Mouse (Mus musculus) mesoderm, embryonic 11.5 days (tissue): ENCODE results near the gene Hist1h3a.
"Not testable (repeated sequence)": the region's sequence is repeated elsewhere in the genome, so short reads cannot be mapped to it uniquely, and the experiment has no call there.

Experiments
- DNase-seq: peaks from one replicate; pipeline ENCODE4 v3.0.0-alpha.2; 2012; ENCODE audit warnings: low read depth, low spot score

Hist1h3a gene

GRCm38 (mm10) chr13:23761871-23762821, at the start of gene Hist1h3a:
TSS of gene Hist1h3a (minus strand) at chr13:23762386.
- peak; percentile 86 for DNase-seq

- DNase-seq = no peak
Measured at GRCm38 (mm10) chr13:23806422-23807052, 44.4 kb upstream of the Hist1h3a start, which contains the start of gene Slc17a2. TSS of gene Slc17a2 (plus strand) at chr13:23806993.

- no peak for DNase-seq
Measured at GRCm38 (mm10) chr13:23804532-23804931, 42.3 kb upstream of the Hist1h3a start.

- no peak for DNase-seq
Measured at GRCm38 (mm10) chr13:23799405-23799804, 37.2 kb upstream of the Hist1h3a start.

GRCm38 (mm10) chr13:23792520-23792919, 30.3 kb upstream of the Hist1h3a start:
- peak; percentile 66 for DNase-seq

- DNase-seq = no peak
Measured at GRCm38 (mm10) chr13:23779025-23779424, 16.8 kb upstream of the Hist1h3a start.

GRCm38 (mm10) chr13:23778339-23778738, 16.2 kb upstream of the Hist1h3a start:
- no peak for DNase-seq

GRCm38 (mm10) chr13:23772561-23773313, 10.6 kb upstream of the Hist1h3a start:
- DNase-seq = peak; percentile 81

GRCm38 (mm10) chr13:23769613-23770012, 7.4 kb upstream of the Hist1h3a start, which contains the start of gene Trim38:
TSS of gene Trim38 (plus strand) at chr13:23769913.
- DNase-seq = not testable (repeated sequence)

- DNase-seq = no peak
Measured at GRCm38 (mm10) chr13:23768834-23769397, 6.7 kb upstream of the Hist1h3a start.

- no peak for DNase-seq
Measured at GRCm38 (mm10) chr13:23766772-23767171, 4.6 kb upstream of the Hist1h3a start.

- no peak for DNase-seq
Measured at GRCm38 (mm10) chr13:23765172-23765513, 3.0 kb upstream of the Hist1h3a start.

- DNase-seq = no peak
Measured at GRCm38 (mm10) chr13:23764324-23765171, 2.4 kb upstream of the Hist1h3a start.

GRCm38 (mm10) chr13:23763586-23764323, 1.6 kb upstream of the Hist1h3a start, which contains the start of gene Hist1h1a:
TSS of gene Hist1h1a (plus strand) at chr13:23763666.
- peak; percentile 91 for DNase-seq

- no peak for DNase-seq
Measured at GRCm38 (mm10) chr13:23763242-23763585, 1.0 kb upstream of the Hist1h3a start.

GRCm38 (mm10) chr13:23760972-23761864, 968 bp downstream of the Hist1h3a start, which contains the start of gene Hist1h4a:
TSS of gene Hist1h4a (minus strand) at chr13:23761230.
- peak; percentile 98 for DNase-seq

GRCm38 (mm10) chr13:23760240-23760971, 1.8 kb downstream of the Hist1h3a start:
- no peak for DNase-seq

- peak; percentile 61 for DNase-seq
Measured at GRCm38 (mm10) chr13:23759916-23760239, 2.3 kb downstream of the Hist1h3a start.
